Mouse (Mus musculus) G1E (cell line): ENCODE results near the gene Bpifa5. TPM values are rescaled to one million over a fixed set of nuclear protein-coding genes. Genes with fewer than 3 reads are reported as not detected.

Experiments used
- ATAC-seq: 2 replicates; pipeline ENCODE4 v1.8.0; 2016; ENCODE audit warnings: mild to moderate bottlenecking; ENCODE audit not compliant: insufficient number of reproducible peaks, poor library complexity, low FRiP score, severe bottlenecking; ENCODE audit errors: extremely low read depth
- DNase-seq: peaks from one replicate; pipeline ENCODE4 v3.0.0; 2012; ENCODE audit warnings: low spot score
- H3K27me3 ChIP-seq: 2 replicates; pipeline ENCODE4 v1.6.1; 2012; ENCODE audit warnings: mild to moderate bottlenecking, low read length, inconsistent platforms; ENCODE audit not compliant: insufficient read depth
- H3K36me3 ChIP-seq: replicated peaks from 2 replicates; pipeline ENCODE3; 2012; ENCODE audit warnings: mild to moderate bottlenecking, inconsistent platforms
- H3K4me1 ChIP-seq: 2 replicates; pipeline ENCODE4 v1.6.1; 2012; ENCODE audit warnings: low read depth, low read length, inconsistent platforms, mixed read lengths; ENCODE audit not compliant: insufficient read depth
- H3K4me3 ChIP-seq: 2 replicates; pipeline ENCODE4 v1.5.1; 2012; ENCODE audit warnings: low read depth, mild to moderate bottlenecking, inconsistent platforms, low read length, moderate library complexity, mixed read lengths
- H3K9me3 ChIP-seq: replicated peaks from 2 replicates; pipeline ENCODE4 v1.6.1; 2012; ENCODE audit warnings: inconsistent platforms
- CTCF ChIP-seq: IDR thresholded peaks from 2 replicates; pipeline ENCODE4 v1.5.1; 2012; ENCODE audit warnings: low read depth, low read length, inconsistent platforms, mixed read lengths
- GATA1 ChIP-seq: IDR thresholded peaks from 2 replicates; pipeline ENCODE4 v1.6.1; 2012; ENCODE audit warnings: borderline replicate concordance, low read length, inconsistent platforms, mixed read lengths
- GATA2 ChIP-seq: IDR thresholded peaks from 2 replicates; pipeline ENCODE4 v1.6.1; 2012; ENCODE audit warnings: low read depth, low read length, inconsistent platforms, borderline replicate concordance
- POLR2AphosphoS5 ChIP-seq: IDR thresholded peaks from 2 replicates; pipeline ENCODE4 v1.6.1; 2012; ENCODE audit warnings: low read depth, low read length, inconsistent platforms; ENCODE audit not compliant: insufficient replicate concordance
- TAL1 ChIP-seq: conservative IDR thresholded peaks from 2 replicates; pipeline ENCODE4 v1.6.1; 2012; ENCODE audit warnings: low read depth, low read length, inconsistent platforms, mixed read lengths
- polyA plus RNA-seq: library from polyadenylated mRNA; stranded (reverse); fragments of >175 nt; gene quantifications from 2 replicates; pipeline ENCODE4 v1.2.3, GENCODE M21; 2012
- total RNA-seq, 2 experiments: library from RNA; stranded (forward) in 1 of 2; stranded (reverse) in 1 of 2; fragments of 200-1000 nt in 1 of 2; fragments of >200 nt in 1 of 2; fragmentation: Nextera tagmentation in 1 of 2; gene quantifications; 2 replicates each; pipeline ENCODE4 v1.2.3; 2014 to 2017

The Bpifa5 gene
- total RNA-seq (2014; fragmentation: Nextera tagmentation), result not detected in 2 replicates
- not detected in 2 replicates for total RNA-seq (2017)
- polyA plus RNA-seq, result not detected in 2 replicates

GRCm38 (mm10) chr2:154162307-154162706 is at the start of gene Bpifa5:
Bpifa5 (plus strand) TSS chr2:154162607.
- no peaks in the 10 kb centered on the region for H3K36me3 ChIP-seq
- no peaks in the 10 kb centered on the region for H3K4me1 ChIP-seq
- ATAC-seq (no peak), DNase-seq (no peak)
- no peaks in the 10 kb centered on the region for H3K9me3 ChIP-seq
- TF ChIP-seq GATA1 (no peak), TAL1 (no peak), CTCF (no peak)
- H3K27me3 ChIP-seq, result no peaks in the 10 kb centered on the region
- no peak within 1 kb of the TSS for H3K4me3 ChIP-seq

- Histone ChIP-seq H3K27me3 (no peaks in the 10 kb centered on the region), H3K4me3 (no peak overlapping the region), H3K4me1 (no peaks in the 10 kb centered on the region), H3K9me3 (no peaks in the 10 kb centered on the region), H3K36me3 (no peaks in the 10 kb centered on the region)
- DNase-seq, result no peak
- no peak for ATAC-seq
- TF ChIP-seq GATA2 (no peak), TAL1 (no peak), POLR2AphosphoS5 (no peak), CTCF (no peak), GATA1 (no peak)
Observed at GRCm38 (mm10) chr2:154117381-154117780, 45.0 kb upstream of the Bpifa5 start.

GRCm38 (mm10) chr2:154130120-154130519 is 32.3 kb upstream of the Bpifa5 start, which contains the start of gene Bpifa3:
Bpifa3 (plus strand) TSS chr2:154130336.
- H3K4me3 ChIP-seq, result no peak within 1 kb of the TSS
- no peaks in the 10 kb centered on the region for H3K9me3 ChIP-seq
- DNase-seq (no peak), ATAC-seq (no peak)
- H3K27me3 ChIP-seq, result no peaks in the 10 kb centered on the region
- no peaks in the 10 kb centered on the region for H3K36me3 ChIP-seq
- H3K4me1 ChIP-seq, result no peaks in the 10 kb centered on the region
- no peak for TF ChIP-seq GATA2
- TF ChIP-seq CTCF, result no peak
- TF ChIP-seq TAL1, result no peak
- TF ChIP-seq GATA1, result no peak
- no peak for TF ChIP-seq POLR2AphosphoS5

DNA sequence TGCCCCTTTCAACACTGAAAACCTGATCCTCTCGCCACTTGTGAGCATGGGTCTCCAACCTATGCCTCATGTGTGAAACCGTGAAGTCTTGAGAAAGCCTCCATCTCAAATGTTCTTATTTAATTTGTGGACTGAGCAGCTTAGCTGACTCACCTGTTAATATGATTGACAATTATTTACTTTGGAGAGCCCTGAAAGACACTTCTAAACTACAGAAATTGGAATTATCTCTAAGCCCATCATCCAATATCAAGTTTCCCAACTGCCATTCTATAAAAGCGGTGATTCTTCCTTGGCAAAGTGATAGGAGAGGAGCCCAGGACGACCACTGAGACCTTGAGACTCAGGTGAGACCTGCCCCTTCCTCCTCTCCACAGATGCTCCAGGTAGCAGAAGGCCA is 19.8 kb upstream of the Bpifa5 start, which contains the start of gene Bpifa1:
Bpifa1 (plus strand) TSS at position 301 of the 400 bp plus-strand sequence.
- H3K4me3 ChIP-seq, result no peak within 1 kb of the TSS
- H3K4me1 ChIP-seq, result no peaks in the 10 kb centered on the region
- TF ChIP-seq GATA1 (no peak), GATA2 (no peak), CTCF (no peak), TAL1 (no peak), POLR2AphosphoS5 (no peak)
- no peak for ATAC-seq
- no peaks in the 10 kb centered on the region for H3K9me3 ChIP-seq
- H3K27me3 ChIP-seq, result peaks cover 7% of the 10 kb centered on the region
- no peaks in the 10 kb centered on the region for H3K36me3 ChIP-seq
- no peak for DNase-seq

- Histone ChIP-seq H3K4me3 (no peak overlapping the region), H3K9me3 (no peaks in the 10 kb centered on the region), H3K4me1 (no peaks in the 10 kb centered on the region), H3K36me3 (no peaks in the 10 kb centered on the region), H3K27me3 (peaks cover 7% of the 10 kb centered on the region)
- no peak for TF ChIP-seq TAL1
- no peak for TF ChIP-seq POLR2AphosphoS5
- TF ChIP-seq GATA1, result no peak
- no peak for DNase-seq
- ATAC-seq, result no peak
Observed at GRCm38 (mm10) chr2:154143735-154144134, 18.7 kb upstream of the Bpifa5 start.

DNA sequence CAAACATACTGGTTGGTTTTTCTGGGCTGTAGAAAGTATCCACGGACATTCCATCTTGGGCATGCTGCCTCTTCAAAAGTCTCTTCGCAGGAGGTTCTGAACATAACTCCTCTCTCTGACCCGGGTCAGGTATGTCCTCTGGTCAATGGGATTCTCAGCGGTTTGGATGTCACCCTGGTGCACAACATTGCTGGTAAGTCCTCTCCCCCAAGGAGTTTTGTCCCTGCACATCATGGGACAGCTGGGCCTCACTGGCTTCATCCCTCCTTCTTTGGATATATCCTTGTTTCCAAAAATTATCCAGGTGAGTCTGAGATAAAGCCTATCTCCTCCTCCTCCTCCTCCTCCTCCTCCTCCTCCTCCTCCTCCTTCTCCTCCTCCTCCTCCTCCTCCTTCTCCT is 14.9 kb upstream of the Bpifa5 start:
- Histone ChIP-seq H3K27me3 (peaks cover 7% of the 10 kb centered on the region), H3K4me3 (no peak overlapping the region), H3K9me3 (no peaks in the 10 kb centered on the region), H3K4me1 (no peaks in the 10 kb centered on the region), H3K36me3 (no peaks in the 10 kb centered on the region)
- ATAC-seq (no peak), DNase-seq (no peak)
- TF ChIP-seq GATA1 (no peak), GATA2 (no peak), CTCF (no peak), POLR2AphosphoS5 (no peak), TAL1 (no peak)
